Mouse (Mus musculus) CH12.LX (cell line): ENCODE results near the gene Gm43720.

Source experiments
- BHLHE40 ChIP-seq: IDR thresholded peaks from 2 replicates; pipeline ENCODE4 v1.6.1; 2011; ENCODE audit warnings: mild to moderate bottlenecking, low read depth, low read length, improper control_type of control experiment
- CHD1 ChIP-seq: IDR thresholded peaks from 2 replicates; pipeline ENCODE4 v1.6.1; 2012; ENCODE audit warnings: low read depth, low read length, improper control_type of control experiment, inconsistent platforms
- GABPA ChIP-seq: IDR thresholded peaks from 2 replicates; pipeline ENCODE4 v1.6.1; 2012; ENCODE audit warnings: low read depth, low read length, improper control_type of control experiment, inconsistent platforms; ENCODE audit not compliant: insufficient replicate concordance
- KAT2A ChIP-seq: IDR thresholded peaks from 2 replicates; pipeline ENCODE4 v1.6.1; 2012; ENCODE audit warnings: low read length, improper control_type of control experiment, inconsistent platforms; ENCODE audit not compliant: insufficient replicate concordance
- MAZ ChIP-seq: IDR thresholded peaks from 2 replicates; pipeline ENCODE4 v1.6.1; 2012; ENCODE audit warnings: low read depth, mild to moderate bottlenecking, inconsistent platforms, low read length, improper control_type of control experiment, moderate library complexity
- MEF2A ChIP-seq: IDR thresholded peaks from 2 replicates; pipeline ENCODE4 v1.6.1; 2014; ENCODE audit warnings: low read depth, mild to moderate bottlenecking, inconsistent platforms, low read length, improper control_type of control experiment, borderline replicate concordance
- PAX5 ChIP-seq: IDR thresholded peaks from 2 replicates; pipeline ENCODE4 v1.6.1; 2012; ENCODE audit warnings: low read length, inconsistent platforms, mixed read lengths
- POLR2A ChIP-seq: IDR thresholded peaks from 2 replicates; pipeline ENCODE4 v1.6.1; 2011; ENCODE audit warnings: low read depth, mild to moderate bottlenecking, improper control_type of control experiment, low read length
- USF2 ChIP-seq: conservative IDR thresholded peaks from 2 replicates; pipeline ENCODE4 v1.6.1; 2011; ENCODE audit warnings: low read depth, low read length, improper control_type of control experiment

- TF ChIP-seq MAZ (no peak), KAT2A (no peak), POLR2A (no peak), MEF2A (no peak), GABPA (no peak), BHLHE40 (no peak), PAX5 (no peak), CHD1 (no peak), USF2 (no peak)
These were observed 54.1 kb downstream of the Gm43720 start, which contains the start of gene Nxpe5 for GRCm38 (mm10) chr5:138225700-138226099.
